Mouse (Mus musculus) macrophage (primary cell): ENCODE data around the gene Chl1. TPM values are rescaled to one million over a fixed set of nuclear protein-coding genes. Genes with fewer than 3 reads are reported as not detected.

ENCODE experiments used
- H3K27ac ChIP-seq: fragments of 350-480 bp; formaldehyde crosslinking; 2 replicates; pipeline ENCODE4 v1.9.0; 2021
- H3K36me3 ChIP-seq: fragments of 350-480 bp; formaldehyde crosslinking; 2 replicates; pipeline ENCODE4 v1.9.0; 2021; ENCODE audit errors: inconsistent target
- H3K4me3 ChIP-seq: fragments of 350-480 bp; formaldehyde crosslinking; 2 replicates; pipeline ENCODE4 v1.9.0; 2021; ENCODE audit errors: inconsistent target
- H3K79me2 ChIP-seq: fragments of 350-480 bp; formaldehyde crosslinking; 2 replicates; pipeline ENCODE4 v1.9.0; 2021; ENCODE audit errors: inconsistent target
- WGBS: methylation state at CpG from one replicate; pipeline ENCODE4 v1.1.7; 2026; ENCODE audit warnings: inconsistent platforms; ENCODE audit not compliant: missing documents; 5-methylcytosine and 5-hydroxymethylcytosine counted together
- polyA plus RNA-seq: library from polyadenylated mRNA; stranded (reverse); fragments of 250-400 nt; gene quantifications from 3 replicates; pipeline ENCODE4 v1.2.4, GENCODE M21; 2018; ENCODE audit warnings: inconsistent platforms

Chl1 gene
- polyA plus RNA-seq, 1 experiment from 2014 or later: not detected

DNA sequence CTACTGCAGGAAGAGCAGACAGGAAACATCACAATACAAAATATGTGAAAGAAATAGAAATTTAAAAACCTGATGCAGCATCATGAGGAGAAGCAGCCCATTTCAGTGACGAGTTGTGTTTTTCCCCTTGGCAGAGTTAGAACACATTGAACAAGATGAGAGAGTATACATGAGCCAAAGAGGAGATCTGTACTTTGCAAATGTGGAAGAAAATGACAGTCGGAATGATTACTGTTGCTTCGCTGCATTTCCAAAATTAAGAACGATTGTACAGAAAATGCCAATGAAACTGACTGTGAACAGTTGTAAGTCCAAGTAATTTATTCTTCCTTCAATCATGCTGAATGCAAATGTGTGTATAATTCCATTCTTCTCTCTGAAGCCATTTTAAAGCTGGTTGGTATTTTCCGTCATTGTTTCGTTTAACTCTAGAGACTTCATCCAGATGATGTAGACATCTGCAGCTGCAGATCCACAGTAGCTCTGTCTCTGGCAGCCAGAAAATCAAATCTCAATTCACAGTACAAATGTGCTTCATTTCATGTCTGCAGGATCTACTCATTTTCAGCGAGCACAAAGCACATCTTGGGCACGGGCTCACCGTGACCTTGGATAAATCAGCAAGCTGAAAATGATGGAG, 155.4 kb downstream of the Chl1 start:
- Histone ChIP-seq H3K36me3 (no peaks in the 10 kb centered on the region), H3K4me3 (no peak overlapping the region), H3K79me2 (no peaks in the 10 kb centered on the region), H3K27ac (no peak overlapping the region)
- WGBS: 88% methylated on average over 9 of the region's 9 CpGs

DNA sequence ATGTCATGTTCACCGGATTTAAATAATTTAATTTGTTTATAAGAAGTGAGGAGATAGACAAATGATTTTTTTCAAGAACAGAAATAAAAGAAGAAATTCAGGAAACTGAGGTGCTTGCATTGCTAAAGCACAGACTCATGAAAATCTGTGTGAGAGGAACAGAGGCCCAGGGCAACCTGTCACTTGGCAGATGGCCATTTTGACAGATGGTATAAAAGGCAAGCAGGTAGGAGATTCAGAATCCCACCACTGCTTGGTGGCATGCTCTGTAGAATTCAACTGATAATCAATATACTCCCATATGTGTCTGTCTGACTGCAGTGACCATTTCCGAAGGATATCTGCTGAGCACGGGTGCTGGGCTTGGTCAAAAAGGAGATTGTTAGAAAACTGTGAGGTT, 162.7 kb downstream of the Chl1 start:
- no peak overlapping the region for H3K4me3 ChIP-seq
- no peaks in the 10 kb centered on the region for H3K36me3 ChIP-seq
- no peaks in the 10 kb centered on the region for H3K79me2 ChIP-seq
- H3K27ac ChIP-seq: no peak overlapping the region
- 97% methylated on average over 3 of the region's 3 CpGs for WGBS

DNA sequence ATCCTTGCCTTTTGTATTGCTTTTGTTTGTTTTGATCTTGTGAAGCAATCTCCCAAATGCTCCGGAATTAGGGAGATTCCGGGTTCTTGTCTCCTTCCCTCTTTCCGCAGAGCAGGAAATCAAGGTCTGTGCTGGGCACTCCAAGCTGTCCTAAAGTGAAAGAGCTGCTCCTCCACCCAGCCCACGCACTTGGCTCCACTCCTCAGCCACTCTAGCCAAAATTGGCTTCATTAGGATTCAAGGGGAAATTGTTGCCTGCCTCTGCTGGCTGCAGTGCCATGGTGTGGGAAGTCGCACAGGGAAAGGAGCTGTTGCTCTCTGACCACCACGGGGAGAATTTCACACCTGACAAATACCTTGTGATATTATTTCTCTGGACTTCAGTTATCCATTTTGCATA, 163.9 kb downstream of the Chl1 start:
- no peaks in the 10 kb centered on the region for H3K79me2 ChIP-seq
- no peak overlapping the region for H3K4me3 ChIP-seq
- H3K36me3 ChIP-seq: no peaks in the 10 kb centered on the region
- H3K27ac ChIP-seq: no peak overlapping the region
- 70% methylated on average over 6 of the region's 6 CpGs for WGBS

DNA sequence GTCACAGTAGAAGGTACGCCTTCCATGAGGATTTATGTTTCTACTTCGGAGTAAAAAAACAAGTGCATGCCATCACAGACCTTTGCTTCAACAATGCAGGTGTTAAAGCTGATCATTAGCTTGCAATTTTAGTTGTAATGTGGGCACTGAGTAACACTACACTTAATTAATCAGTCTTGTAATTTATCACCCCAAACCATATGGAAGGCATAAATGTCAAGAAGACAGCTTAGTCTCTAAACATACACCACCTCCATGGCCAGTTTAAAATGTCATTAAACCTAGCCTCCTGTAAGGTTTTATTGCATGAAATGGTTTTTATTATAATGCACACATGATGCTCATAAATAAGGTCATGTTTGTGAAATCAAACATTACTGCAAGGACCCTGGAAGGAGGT, 164.8 kb downstream of the Chl1 start:
- Histone ChIP-seq H3K79me2 (no peaks in the 10 kb centered on the region), H3K4me3 (no peak overlapping the region), H3K36me3 (no peaks in the 10 kb centered on the region), H3K27ac (no peak overlapping the region)
- 92% methylated on average over 2 of the region's 2 CpGs for WGBS

DNA sequence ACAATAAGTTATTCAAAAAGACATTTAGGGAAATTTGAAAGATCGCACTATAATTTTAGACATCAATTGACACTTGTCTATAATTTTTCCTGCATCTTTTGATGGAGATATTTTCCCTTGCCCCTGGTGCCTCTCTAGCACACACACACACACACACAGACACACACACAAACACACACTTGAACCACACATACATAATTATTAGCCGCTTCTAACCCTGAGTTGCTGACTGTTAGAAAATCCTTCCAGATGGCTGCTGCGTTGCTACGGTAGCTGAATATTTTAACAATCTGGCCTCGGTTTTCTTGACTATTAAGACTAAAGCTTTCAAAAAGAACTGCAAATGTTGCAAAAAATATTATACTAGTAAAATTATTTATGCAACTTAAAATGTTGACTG, 166.3 kb downstream of the Chl1 start:
- no peaks in the 10 kb centered on the region for H3K36me3 ChIP-seq
- WGBS: 93% methylated on average over 3 of the region's 5 CpGs

DNA sequence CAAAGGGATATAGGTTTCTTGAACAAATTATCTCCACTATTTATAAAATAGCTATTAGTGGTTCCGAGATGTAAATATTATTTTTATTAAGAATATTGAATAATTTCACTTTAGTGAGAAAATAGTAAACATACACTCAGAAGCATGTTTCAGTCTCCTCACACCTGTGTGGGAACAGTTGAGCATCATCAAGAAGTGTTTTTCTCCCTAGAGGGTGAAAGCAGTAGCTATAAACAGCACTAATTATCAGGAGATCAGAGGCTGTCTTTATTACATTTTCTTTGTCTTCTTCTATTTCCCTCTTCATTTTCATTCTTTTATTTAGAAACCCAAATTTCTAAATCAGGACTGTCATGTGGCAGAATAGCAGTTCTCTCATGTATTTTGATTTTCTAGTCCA, 166.7 kb downstream of the Chl1 start:
- Histone ChIP-seq H3K4me3 (no peak overlapping the region), H3K79me2 (no peaks in the 10 kb centered on the region), H3K36me3 (no peaks in the 10 kb centered on the region), H3K27ac (no peak overlapping the region)
- whole genome bisulfite sequencing: 100% methylated on average over 1 of the region's 1 CpGs

More for the DNA sequence above, 166.3 kb downstream of the Chl1 start:
- H3K79me2 ChIP-seq: no peaks in the 10 kb centered on the region
- H3K4me3 ChIP-seq: no peak overlapping the region
- H3K27ac ChIP-seq: no peak overlapping the region

DNA sequence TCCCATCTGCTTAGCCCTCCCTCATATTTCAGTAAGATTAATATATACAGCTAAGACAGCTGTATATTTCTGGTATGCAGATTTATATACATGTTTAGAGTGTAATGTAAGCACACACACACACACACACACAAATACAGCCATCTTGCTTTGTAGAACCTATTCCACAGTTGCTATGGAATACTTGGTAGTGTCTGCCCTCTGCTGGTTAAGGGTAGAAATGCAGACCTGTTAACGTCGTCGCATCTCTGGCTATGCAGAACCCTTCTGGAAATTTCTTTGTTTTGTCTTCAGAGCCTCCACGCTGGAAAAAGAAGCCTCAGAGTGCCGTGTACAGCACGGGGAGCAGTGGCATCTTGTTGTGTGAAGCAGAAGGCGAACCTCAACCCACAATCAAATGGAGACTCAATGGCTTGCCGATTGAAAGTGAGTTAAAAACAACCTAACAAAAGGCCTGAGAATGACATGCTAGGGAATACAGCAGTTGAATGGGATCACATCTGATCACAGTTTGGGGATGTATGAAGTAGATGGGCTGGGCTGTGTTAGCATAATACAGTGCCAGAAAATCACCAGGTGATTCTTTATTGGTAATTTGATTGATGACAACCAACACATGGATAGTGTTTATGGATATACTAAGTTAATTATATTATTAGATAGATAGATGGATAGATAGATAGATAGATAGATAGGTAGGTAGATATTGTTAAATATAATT, 172.6 kb downstream of the Chl1 start:
- no peak overlapping the region for H3K27ac ChIP-seq
- WGBS: 20% methylated on average over 8 of the region's 8 CpGs
- H3K4me3 ChIP-seq: no peak overlapping the region

DNA sequence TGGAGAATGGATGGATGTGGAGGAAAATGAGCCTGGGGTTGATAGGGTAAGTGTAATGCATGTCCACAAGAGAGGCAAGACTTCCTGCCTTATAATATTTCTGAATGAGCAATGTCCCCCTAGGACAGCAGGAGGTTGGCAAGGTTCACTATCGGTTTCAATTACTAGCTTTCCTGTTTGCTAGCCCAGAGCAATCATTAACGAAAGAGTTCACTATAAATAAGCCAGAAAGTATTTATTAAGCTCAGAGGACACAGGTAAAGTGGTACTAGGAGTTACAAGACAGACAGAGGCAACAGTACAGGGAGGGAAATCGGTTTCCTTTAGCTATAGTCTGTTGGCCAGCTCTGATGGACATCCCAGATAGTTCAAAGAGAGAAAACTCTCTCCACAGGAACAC, 182.1 kb downstream of the Chl1 start:
- Histone ChIP-seq H3K4me3 (no peak overlapping the region), H3K27ac (no peak overlapping the region), H3K36me3 (no peaks in the 10 kb centered on the region), H3K79me2 (no peaks in the 10 kb centered on the region)
- 71% methylated on average over 3 of the region's 3 CpGs for WGBS

More for the DNA sequence above, 172.6 kb downstream of the Chl1 start:
- H3K36me3 ChIP-seq: no peaks in the 10 kb centered on the region
- H3K79me2 ChIP-seq: no peaks in the 10 kb centered on the region

DNA sequence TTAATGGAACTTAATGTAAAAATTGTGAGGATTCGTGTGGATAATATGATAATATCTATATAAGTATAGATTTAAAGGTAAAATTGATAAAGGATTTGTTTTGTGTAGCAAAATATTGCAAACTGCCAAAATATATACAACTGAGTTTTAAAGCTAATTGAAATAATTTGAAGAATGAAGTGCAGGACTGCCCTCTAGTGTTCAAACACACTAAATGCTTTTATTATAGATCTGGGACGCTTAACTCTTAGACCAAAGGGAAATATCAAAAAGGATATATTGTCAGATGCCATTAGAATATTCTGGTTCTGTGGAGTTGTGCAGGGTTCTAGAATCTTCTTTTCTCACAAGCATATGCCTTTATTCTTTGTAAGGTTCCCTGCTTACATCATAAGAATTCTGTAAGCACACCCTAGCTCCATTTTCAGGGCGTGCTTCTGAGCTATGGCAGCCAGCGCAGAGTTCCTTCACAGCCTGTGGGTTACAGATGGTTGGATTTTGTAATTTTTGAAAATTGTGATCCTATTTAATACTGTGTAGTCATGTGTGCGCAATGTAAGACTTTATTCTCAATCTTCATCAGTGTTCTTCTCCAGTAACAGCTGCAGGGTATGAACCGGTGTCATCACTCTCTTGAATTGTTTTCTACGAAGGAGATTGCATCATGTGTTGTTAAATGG, 187.1 kb downstream of the Chl1 start:
- Histone ChIP-seq H3K36me3 (no peaks in the 10 kb centered on the region), H3K27ac (no peak overlapping the region), H3K4me3 (no peak overlapping the region), H3K79me2 (no peaks in the 10 kb centered on the region)
- 63% methylated on average over 7 of the region's 7 CpGs for WGBS

DNA sequence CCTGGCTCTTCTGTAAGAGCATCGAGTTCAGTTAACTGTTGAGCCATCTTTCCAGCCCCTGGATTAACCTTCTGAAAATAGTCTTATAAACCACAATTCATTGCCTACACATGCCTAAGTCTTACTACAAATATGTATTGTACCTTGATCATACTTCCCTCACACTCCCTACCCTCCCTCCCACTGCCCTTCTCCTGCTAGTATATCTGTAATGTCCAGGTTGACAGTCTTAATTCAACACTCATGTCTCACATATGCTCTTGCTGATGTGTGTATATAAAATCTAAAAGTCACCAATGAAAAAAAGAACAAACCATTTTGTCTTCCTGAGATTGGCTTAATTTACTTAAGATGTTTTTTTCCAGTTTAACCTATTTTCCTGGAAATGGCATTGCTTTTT, 189.1 kb downstream of the Chl1 start:
- H3K36me3 ChIP-seq: no peaks in the 10 kb centered on the region
- no peaks in the 10 kb centered on the region for H3K79me2 ChIP-seq
- 75% methylated on average over 1 of the region's 1 CpGs for WGBS
- no peak overlapping the region for H3K27ac ChIP-seq
- H3K4me3 ChIP-seq: no peak overlapping the region

DNA sequence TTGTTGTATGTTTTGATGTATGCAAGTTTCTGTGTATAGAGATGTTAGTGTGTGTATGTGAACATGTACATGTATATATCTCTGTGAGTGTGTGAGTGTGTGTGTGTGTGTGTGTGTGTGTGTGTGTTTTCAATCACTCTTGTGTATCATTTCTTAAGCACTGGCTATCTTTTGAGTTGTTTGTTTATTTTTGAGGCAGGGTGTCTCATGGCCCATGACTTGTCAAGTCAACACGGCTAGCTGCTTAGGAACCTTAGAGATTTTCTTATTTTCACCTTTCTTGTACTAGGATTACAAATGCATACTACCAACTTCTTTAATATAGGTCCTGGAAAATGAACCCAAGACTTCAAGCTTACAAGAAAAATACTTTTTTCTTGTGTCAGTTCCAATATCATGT, 189.5 kb downstream of the Chl1 start:
- WGBS: 92% methylated on average over 1 of the region's 1 CpGs

DNA sequence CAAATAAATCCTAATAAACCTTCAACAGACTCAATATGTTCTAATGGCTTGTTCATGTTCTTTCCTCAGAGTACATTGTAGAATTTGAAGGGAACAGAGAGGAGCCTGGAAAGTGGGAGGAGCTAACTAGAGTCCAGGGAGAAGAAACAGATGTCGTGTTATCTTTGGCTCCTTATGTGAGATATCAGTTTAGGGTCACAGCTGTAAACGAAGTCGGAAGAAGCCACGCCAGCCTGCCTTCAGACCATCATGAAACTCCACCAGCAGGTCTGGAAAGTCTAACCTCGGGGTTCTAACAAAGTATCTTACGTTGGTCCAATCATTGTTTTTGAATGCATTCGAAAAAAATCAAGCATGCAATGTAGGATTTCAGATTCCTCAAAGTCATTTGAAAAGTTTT, 189.9 kb downstream of the Chl1 start:
- no peaks in the 10 kb centered on the region for H3K36me3 ChIP-seq
- no peak overlapping the region for H3K27ac ChIP-seq
- no peak overlapping the region for H3K4me3 ChIP-seq
- no peaks in the 10 kb centered on the region for H3K79me2 ChIP-seq
- WGBS: 69% methylated on average over 7 of the region's 7 CpGs

More for the DNA sequence above, 189.5 kb downstream of the Chl1 start:
- Histone ChIP-seq H3K4me3 (no peak overlapping the region), H3K79me2 (no peaks in the 10 kb centered on the region), H3K36me3 (no peaks in the 10 kb centered on the region), H3K27ac (no peak overlapping the region)

DNA sequence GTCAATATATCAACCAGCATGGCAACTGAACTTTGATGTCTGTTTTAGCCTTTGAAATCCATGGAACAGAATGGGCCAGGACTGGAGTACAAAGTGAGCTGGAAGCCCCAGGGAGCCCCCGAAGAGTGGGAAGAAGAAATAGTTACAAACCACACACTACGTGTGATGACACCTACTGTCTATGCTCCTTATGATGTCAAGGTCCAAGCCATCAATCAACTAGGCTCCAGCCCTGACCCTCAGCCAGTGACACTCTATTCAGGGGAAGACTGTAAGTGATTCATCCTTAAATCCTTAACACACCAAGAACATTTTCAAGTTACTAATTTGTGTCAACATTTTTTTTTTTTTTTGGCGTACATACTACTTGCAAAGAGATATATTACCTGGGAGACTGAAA, 196.0 kb downstream of the Chl1 start:
- WGBS: 92% methylated on average over 3 of the region's 3 CpGs
- H3K36me3 ChIP-seq: no peaks in the 10 kb centered on the region
- no peak overlapping the region for H3K27ac ChIP-seq
- no peak overlapping the region for H3K4me3 ChIP-seq
- no peaks in the 10 kb centered on the region for H3K79me2 ChIP-seq

DNA sequence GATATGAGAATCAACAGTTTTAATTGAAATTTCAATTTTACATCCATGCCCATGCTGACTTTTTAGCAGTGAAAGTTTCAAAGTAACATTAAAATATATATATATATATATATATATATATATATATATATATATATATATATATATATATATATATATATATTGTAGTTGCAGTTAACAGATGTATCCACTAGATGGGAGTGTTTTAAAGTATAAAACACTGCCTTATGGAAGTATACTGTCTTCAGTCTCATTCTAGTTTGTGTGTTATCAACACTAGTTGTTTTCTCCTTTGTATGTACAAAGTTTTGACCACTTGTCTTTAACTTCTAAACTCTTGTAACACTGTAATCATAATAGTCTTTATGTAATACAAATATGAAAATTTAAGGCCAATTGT, 228.9 kb downstream of the Chl1 start:
- H3K4me3 ChIP-seq: no peak overlapping the region
- H3K36me3 ChIP-seq: no peaks in the 10 kb centered on the region
- H3K79me2 ChIP-seq: no peaks in the 10 kb centered on the region
- H3K27ac ChIP-seq: no peak overlapping the region

DNA sequence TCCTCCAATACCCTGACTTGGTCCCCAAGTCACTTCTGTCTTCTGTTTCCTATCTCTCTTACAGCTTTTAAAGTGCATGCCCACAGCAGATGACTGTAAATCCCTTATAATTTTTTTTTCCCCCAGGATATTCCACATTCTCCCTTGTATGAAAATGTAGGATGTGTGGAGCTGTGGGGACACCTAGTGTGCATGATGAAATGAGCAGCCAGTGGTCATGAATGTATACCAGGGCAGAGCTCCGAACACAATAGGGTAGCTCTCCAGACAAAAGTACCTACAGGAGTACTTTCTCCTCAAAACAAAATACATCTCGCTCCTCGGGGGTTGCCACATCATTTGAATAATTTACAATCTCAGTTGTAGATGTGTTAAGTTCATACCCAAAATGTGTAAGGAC, 232.4 kb downstream of the Chl1 start:
- Histone ChIP-seq H3K36me3 (no peaks in the 10 kb centered on the region), H3K4me3 (no peak overlapping the region), H3K79me2 (no peaks in the 10 kb centered on the region), H3K27ac (no peak overlapping the region)
- WGBS: 77% methylated on average over 3 of the region's 3 CpGs
